Mouse (Mus musculus) right cerebral cortex, postnatal 14 days (tissue): Measurements from ENCODE around the gene Poc1a.
A peak's percentile ranks its signal among the peaks of the same experiment; 100 is the strongest.

Experiments
- DNase-seq: peaks from one replicate; pipeline ENCODE4 v3.0.0; 2022

Gene Poc1a

GRCm38 (mm10) chr9:106369801-106370485, 89.1 kb downstream of the Poc1a start:
- DNase-seq, result peak; percentile 42

- DNase-seq, result no peak
Measured at GRCm38 (mm10) chr9:106370620-106371383, 89.9 kb downstream of the Poc1a start.

GRCm38 (mm10) chr9:106371384-106371671, 90.5 kb downstream of the Poc1a start:
- no peak for DNase-seq

- DNase-seq, result peak; percentile 73
Measured at GRCm38 (mm10) chr9:106371776-106372175, 90.9 kb downstream of the Poc1a start.

GRCm38 (mm10) chr9:106372431-106373412, 91.9 kb downstream of the Poc1a start:
- DNase-seq, result no peak

- no peak for DNase-seq
Measured at GRCm38 (mm10) chr9:106373973-106374372, 93.1 kb downstream of the Poc1a start.

- DNase-seq, result no peak
Measured at GRCm38 (mm10) chr9:106377247-106377646, 96.4 kb downstream of the Poc1a start.

- DNase-seq, result no peak
Measured at GRCm38 (mm10) chr9:106378045-106378444, 97.2 kb downstream of the Poc1a start.

GRCm38 (mm10) chr9:106378753-106379152, 97.9 kb downstream of the Poc1a start:
- DNase-seq, result no peak

- peak; percentile 1 for DNase-seq
Measured at GRCm38 (mm10) chr9:106386181-106386864, 105.5 kb downstream of the Poc1a start.

- DNase-seq, result no peak
Measured at GRCm38 (mm10) chr9:106392828-106393527, 112.1 kb downstream of the Poc1a start.

GRCm38 (mm10) chr9:106393548-106393947, 112.7 kb downstream of the Poc1a start:
- DNase-seq, result no peak

GRCm38 (mm10) chr9:106394649-106395602, 114.1 kb downstream of the Poc1a start:
- no peak for DNase-seq

- DNase-seq, result no peak
Measured at GRCm38 (mm10) chr9:106397733-106398132, 116.9 kb downstream of the Poc1a start.

GRCm38 (mm10) chr9:106398667-106399311, 117.9 kb downstream of the Poc1a start:
- no peak for DNase-seq

GRCm38 (mm10) chr9:106399808-106400207, 118.9 kb downstream of the Poc1a start:
- DNase-seq, result no peak
